Mouse (Mus musculus) cerebellum, adult 9-11 months (tissue): Measurements from ENCODE around the gene Phf1.
"Not testable (repeated sequence)": the region's sequence is repeated elsewhere in the genome, so short reads cannot be mapped to it uniquely, and the experiment has no call there.

Experiments used
- DNase-seq: peaks from one replicate; pipeline ENCODE4 v3.0.0; 2022

Phf1 gene

DNA sequence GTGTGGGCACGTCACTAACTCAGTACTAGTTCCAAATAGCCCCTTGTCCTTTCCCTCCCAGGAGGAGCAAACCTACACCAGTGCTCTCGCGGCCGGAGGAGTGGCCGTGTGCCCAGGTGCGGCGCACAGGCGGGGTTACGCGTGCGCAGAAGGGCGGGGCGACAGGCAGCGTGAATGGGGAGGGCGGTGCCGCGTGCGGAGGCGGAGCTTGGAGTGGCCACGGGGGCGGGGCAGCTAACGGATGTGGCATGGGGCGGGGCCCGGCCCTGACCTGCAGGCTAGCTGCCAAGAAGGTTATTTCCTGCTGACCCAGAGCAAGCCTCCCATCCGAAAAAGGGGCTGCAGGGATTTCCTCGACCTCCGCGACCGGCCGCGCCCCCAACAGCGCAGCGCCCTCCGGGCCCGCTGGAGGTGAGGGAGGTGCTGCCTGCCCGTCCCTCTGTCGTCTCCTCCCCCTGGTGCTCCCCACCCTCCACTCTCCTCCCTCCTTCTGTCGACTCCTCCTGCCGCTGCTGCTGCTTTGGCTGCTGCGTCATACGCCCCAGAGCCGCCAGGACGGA, at the start of gene Phf1:
TSS of gene Phf1 (plus strand) at position 214 of the 560 bp plus-strand sequence.
- peak; percentile 94 for DNase-seq

DNA sequence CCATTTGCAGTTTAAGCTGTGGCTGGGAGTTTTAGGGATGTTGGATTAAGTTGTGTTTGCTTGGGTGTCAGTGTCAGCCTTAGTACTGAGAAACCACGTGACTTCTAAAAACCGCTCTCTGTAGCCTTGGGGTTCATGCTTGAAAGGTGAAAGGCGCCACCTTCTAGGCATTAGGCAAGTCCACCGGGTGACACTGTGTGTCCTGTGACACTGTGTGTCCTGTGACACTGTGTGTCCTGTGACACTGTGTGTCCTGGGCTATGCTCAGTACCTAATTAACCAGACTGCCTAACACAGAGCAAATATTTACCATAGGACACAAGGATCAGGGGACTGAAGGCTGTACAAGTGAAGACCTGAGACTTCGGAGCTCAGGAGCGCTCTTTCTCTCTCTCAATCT, 49.3 kb upstream of the Phf1 start:
- no peak for DNase-seq

DNA sequence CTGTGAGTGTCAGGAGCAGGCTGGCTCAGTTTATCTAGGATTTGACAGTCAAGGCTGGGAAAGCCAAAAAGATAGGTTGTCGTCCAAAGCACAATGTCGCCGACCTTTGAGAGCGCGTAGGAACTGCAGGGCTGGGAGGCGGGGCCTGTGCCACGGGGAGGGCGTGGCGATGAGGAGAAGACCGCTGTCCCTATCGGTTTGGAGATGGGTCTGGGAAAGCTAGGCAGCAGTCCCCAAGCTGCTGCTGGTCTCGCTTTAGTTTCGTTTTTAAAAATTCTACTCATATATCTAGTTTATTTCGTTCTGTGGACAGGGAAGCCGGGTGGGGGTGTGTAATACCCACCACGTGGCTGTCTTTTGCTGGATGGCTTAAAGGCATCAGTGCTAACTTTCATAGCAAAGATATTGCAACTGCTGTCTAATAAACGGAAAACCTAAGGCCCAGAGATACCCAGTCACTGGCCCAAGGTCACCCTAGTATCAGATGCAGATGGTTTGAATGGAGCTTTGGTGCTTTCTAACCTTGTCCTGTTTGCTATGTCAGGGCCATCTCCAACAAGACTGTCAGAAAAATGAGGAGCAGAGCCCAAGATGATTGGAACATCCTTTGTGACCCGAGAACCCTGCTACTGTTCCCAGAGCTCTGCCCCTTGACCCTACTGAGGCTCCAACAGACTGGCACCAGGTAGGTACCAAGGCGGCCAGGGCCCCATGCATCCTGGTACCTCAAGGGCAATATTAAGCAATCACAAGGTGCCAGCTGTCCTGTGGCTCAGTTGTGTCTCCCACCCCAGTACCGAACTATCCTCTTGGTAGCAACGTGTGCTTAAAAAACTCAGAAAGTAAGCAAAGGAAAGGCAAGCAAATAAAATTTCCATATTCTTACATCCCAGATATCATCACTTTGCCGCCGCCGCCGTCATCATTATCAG, 47.6 kb upstream of the Phf1 start:
- peak; percentile 76 for DNase-seq

DNA sequence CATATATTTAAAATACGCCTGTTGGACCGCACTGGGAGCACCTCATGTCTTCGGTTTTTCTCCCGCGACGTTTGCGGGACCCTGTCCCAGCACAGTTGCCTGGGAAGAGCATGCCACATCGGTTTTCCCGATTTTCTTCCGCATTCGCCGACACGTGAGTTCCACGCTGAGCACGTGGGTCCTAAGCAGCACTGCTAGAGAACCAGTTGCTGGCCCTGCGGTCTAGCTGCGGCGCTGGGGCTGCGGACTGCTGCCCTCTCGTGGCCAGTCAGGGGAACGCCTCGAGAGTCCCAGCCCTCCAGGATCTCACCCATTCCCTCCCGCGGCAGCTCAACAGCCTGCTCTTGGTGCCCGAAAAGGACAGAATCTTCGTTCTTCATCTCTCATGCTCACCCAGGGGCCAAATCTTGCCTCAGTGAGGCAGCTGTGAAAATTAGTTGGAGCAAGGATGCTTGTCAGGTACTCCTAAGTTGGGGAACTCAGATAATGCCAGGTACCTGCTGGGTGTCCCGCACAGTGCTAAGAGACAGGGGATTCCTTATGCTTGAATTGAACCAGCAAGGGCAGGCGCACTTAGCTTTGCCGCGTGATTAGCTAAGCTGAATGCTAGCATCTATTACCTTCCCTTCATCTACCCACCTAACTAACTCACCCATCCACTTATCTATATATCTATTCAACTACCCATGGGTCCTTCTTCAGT, 46.7 kb upstream of the Phf1 start:
- peak; percentile 82 for DNase-seq

DNA sequence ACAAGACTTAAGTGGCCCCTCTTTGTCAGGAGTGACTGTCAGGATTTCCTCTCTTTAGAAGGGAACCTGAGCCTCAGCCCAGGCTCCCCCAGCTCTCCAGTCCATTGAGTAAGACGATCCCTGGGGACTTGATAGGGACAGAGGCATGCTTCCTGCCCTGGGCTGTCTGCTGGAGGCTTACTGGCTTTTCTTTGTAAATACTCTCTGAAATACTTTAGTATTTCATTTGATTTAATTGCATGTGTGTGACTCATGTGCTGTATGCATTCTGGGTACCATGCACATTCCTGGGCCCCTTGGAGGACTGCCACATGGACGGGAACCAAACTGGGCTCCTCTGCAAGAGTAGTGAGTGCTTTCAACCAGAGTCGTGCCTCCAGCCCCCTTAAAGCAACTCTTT, 44.9 kb upstream of the Phf1 start:
- no peak for DNase-seq

DNA sequence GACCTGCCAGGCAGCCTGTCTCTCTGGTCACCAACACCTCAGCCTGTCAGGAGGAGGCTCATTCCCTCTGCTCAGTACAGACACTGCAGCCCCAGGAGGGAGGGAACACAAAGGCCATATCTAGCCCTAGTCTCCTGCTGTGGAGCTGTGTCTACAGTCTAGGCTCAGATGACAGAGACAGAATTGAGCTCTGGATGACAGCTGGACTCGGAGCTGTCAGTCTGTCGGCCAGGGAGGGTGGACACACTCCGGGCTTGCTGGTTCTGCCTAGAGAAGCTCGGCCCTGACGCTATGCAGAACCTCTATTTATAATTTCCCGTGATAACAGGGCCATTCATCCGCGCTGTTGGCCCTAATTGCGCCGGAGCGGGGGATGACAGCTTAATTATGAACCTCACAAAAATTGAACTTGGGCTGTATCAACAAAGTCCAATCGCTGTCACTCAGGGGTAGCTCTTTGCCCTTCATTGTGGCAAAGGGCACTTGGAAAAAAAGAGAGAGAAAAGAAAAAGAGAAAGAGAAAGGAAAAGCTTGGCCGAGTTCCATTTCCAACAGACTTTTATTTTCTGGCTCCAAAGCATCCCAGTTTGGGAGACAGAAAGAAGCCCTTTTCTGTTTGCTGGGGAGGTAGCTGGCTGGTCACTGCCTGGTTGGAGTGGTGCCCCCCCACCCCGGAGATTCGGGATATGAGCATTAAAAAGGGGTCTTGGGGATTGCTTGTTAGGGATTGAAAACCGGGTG, 40.0 kb upstream of the Phf1 start:
- DNase-seq: no peak

DNA sequence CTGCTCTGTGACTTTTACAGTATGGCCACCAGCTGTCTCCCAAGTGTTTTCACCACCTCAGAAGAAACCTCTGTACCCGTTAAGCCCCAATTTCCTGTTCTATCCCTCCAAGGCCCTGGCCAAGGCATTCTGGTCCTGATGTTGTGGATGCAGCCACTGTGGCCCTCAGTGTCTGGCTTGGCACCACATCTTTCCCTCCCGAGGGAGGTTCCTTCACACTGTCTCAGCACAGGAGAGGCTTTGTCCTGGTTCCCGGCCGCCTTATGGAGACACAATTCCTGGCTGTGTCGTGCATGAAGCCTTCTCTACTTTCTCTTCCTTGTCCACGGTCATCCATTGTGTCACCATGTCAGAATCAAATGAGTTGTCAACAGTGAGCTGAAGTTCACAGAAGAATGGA, 39.4 kb upstream of the Phf1 start:
- DNase-seq: no peak

DNA sequence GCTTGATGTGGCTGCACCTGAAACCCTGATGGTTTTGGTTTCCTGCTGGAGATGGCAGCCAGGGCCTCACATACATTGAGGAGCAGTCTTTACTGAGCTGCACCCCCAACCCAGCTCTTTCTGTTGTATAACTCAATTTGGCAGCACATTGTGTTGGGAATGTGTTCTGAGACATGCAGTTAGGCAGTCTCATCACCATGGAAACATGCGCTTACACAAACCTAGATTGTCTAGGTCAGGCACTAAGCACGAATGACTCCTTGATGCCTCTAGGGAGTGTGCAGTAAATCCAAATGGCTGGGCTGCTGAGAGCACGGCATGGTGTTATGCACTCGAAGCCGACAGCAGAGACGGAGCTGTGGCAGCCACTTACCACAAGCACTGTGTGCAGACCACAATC, 38.5 kb upstream of the Phf1 start:
- DNase-seq: no peak

DNA sequence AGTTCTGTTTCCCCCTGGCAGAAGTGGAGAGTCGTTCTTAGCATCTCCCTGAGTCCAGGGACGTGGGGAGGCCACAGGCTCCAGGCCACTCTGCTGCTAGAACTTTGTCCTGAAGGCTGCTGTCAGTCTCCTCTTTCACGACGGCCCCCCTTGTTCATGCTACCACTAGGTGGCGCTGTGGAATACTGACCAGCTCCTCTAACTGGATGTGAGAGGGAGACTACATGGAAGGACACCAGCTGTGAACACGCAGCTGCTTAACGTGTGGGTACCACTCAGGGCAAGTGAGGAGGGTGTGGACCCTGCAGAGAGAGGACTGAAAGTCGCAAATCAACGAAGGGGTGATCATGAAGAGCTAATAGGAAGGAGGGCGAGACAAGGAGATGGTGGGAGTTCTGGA, 37.3 kb upstream of the Phf1 start:
- DNase-seq: peak; percentile 61

DNA sequence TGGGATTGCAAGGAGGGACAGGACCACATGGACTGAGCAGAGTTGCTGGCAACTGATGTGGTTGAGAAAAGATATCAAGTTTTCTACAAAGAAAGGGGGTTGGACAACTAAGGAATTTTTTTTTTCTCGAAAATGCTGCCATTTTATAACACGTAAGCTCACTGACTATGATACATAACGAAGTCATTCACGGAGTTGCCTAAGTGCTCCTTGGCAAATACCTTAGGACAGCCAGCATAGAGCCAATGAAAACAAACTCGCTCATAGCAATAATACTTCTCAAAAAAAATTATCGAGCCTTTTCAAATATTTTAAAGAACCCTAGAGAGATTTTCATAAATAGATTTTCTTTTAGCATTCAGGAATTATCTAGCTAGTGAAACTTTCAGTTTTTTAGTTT, 31.9 kb upstream of the Phf1 start:
- DNase-seq: no peak

DNA sequence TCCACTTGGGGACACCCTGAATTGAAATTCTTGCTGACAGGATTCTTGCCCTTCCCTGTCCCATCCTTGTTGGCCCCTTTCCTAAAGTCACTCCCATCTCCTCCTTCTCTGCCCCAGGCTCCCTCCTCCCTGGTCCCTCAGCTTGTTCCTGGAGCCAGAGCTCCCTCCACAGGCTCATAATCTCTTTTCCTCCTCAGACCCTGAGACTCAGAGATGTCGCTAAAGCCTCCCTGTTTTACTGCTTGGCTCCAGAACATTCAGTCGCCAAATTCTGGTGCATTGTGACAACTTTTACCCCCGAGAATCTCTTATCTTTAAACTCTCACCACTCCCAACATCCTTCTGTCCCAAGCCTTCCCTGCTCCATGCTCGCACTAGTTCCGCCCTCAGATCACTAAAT, 28.5 kb upstream of the Phf1 start:
- DNase-seq: no peak

DNA sequence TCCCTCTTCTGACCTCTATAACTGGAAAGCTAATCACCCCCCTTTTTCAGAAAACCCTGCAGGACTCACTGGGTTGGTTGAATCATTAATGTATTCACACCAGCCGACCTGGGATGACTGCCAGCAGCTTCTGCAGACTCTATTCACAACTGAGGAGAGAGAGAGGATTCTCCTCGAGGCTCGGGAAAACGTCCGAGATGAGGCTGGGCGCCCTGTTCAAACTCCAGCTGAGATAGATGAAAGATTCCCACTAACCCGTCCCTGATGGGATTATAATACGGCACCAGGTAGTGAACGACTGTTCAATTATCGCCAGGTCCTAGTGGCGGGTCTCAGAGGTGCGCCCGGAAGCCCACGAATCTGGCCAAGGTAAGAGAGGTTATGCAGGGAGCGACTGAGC, 25.3 kb upstream of the Phf1 start:
- DNase-seq: not testable (repeated sequence)

DNA sequence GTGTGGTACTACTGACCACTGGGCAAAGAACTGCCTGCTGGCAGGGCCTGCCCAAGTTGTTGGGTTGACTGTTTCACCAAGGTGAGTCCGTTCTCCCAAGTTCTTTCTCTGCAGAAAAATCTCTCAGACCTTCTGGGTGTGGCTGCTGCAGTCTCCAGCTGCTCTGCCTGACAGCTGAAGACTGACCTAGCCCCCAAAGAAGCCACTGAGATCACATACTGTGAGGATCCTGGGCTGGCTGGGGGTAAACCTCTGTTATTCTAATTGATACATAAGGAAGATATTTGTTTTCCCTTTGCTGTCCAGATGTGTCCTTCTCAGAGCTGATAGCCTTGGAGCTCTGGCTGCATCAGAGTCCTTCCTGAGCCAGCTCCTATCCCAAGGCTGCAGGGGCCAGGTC, 17.6 kb upstream of the Phf1 start:
- DNase-seq: no peak

DNA sequence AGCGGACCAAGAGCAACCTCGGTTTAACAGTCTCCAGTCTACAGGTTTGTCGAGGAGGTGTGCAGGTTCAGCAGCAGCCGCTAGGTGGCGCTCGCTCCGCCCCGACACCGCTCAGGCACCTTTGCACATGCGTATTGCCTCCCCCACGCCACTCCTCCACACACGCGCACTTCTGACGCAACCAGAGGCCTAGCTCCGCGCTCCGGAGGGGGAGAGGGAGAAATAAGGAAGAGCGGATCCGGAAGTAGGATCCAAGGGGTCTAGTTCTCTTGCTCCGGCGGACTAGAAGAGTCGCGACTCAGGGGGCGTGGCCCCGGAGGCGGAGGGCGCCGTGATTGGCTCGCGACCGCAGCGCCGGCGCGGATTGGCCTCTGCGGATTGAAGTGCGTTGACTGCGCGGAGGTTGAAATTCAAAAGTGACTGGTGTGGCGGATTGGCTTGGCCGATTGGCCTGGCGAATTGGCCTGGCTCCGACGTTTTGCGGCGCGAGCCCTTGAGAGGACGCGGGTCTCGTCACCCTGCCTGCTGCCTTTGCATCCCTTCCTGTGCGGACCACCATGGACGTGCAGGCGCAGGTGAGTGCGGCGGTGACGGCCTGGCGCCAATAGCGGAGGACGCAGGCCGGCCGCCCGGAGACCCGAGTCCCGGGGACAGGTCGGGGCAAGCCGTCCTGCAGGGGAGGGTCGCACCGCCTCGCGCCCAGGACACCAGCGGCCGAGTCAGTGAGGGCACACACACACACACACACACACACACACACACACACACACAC, 16.0 kb upstream of the Phf1 start, which contains the start of gene Kifc5b:
TSS of gene Kifc5b (plus strand) at position 381 of the 772 bp plus-strand sequence.
- peak; percentile 100 for DNase-seq

DNA sequence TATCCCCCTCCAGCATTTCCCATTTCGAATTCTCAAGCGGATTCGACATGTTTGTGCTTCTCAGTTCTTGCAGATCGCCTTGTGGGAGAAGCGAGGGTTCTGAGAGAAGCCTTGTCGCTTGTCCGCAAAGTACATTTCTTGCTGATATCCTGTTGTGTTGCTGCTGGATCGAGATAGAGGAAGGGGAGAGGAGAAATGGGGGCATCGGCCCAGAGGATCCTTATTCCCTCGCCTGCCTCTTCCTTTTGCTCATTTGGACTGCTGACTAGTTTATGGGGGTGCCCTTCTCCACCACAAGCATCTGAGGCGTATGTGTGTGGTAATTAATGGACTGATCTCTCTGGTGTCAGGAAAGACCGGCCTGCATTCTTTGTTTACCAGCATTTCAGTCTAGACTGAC, 15.3 kb upstream of the Phf1 start:
- peak; percentile 24 for DNase-seq

DNA sequence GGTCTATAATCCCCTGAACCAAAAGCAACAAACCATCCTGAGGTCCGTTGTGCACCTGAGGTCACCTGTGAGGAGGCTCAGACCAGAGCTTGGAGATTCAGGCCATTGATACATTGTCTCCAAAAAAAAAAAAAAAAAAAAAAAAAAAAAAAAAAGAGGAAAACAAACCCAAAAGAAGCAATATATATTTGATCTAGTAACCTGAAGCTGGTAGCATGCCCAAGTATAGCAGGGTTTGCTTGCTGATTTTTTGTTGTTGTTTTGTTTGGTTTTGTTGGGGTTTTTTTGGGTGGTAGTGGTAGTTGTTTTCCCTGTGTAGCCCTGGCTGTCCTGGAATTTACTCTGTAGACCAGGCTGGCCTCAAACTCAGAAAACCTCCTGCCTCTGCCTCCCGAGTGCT, 14.5 kb upstream of the Phf1 start:
- DNase-seq: no peak

DNA sequence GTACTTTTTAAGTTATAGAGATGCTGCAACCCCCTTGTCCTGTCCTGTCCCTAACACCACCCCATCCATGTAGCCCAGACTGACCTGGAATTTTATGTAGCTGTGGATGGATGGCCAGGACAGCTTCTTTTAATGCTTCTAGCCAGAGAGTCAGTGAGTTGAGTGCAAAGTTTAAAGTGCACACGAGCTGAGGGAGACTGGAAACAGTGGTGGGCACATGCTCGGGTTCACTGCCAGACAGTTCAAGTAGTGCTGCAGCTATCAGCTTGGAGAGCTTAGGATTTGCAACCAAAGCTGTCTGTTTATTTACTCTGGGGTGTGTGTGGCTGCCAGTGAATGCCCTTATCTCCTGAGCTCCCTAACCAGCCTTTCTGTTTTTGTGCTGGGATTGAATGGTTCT, 13.3 kb upstream of the Phf1 start:
- not testable (repeated sequence) for DNase-seq

DNA sequence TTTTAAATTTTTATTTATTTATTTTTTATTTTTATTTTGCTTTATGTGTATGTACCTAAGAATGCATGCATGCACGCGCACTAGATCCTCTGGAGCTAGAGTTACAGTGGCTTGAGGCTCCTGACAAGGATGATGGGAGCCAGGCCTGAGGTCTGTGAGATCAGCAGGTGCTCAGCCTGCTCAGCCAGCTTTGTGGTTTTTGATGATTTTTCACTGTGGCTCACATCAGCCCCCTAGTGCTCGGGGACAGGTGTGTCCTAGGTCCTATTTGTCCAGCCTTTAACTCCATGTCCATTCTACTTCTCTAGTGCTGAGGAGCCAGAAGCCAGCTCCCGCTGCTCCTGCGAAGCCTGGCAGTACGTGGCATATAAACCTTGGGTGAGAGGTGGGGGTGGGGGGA, 10.5 kb upstream of the Phf1 start:
- not testable (repeated sequence) for DNase-seq

DNA sequence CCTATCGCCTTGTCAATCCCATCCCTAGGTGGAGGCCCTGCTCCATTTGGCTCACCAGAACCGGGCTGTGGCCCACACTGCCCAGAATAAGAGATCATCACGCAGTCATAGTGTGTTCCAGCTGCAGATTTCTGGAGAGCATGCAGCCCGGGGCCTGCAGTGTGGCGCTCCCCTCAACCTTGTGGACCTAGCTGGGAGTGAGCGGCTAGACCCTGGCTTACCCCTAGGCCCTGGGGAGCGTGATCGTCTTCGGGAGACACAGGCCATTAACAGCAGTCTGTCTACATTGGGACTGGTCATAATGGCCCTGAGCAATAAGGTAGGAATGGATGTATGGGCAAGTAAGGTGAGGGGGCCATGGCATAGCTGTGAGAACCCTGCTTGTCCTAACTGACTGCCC, 7.4 kb upstream of the Phf1 start:
- DNase-seq: not testable (repeated sequence)

DNA sequence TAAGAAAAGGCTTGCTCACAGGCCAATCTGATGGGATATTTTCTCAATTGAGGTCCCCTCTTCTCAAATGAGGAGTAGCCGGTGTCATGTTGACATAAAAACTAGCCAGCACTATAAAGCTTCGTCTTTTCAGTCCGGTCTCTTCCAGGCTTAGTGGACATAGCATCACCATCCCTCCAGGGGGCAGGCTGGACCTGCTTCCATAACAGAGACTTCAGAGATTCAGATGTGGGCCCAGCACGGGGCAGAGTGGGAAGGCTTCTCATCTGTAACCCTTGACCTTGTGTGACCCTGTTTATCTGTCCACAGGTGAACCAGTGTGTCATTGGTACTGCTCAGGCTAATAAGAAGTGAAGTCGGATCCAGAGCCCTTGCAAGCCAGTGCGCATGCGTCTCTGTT, 1.1 kb upstream of the Phf1 start:
- DNase-seq: peak; percentile 58

DNA sequence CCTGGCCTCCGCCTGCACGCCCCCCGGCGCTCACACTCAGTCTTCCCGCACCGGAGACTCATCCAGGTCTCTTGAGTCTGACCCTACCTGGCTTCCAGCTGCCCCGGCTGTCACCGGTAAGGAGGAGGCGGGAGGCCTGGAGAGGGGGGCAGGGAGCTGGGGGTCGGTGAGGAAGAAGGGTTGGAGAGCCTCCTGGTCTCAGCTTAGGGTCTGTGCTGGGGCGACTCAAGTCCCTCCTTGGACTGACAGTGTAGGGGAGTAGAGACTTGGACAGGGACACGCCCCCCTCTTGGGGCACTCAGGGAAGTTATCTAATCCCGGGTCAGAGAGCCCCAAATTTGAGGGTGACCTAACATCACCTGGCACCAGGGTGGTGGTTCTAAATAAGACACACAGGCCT, 567 bp downstream of the Phf1 start:
- no peak for DNase-seq
